Mouse (Mus musculus) urinary bladder, postnatal 36 days (tissue): ENCODE measurements around the gene Cap1.

Experiments used
- DNase-seq, 2 experiments: peaks; one replicate each; pipeline ENCODE4 v3.0.0; 2022; ENCODE audit warnings: low spot score in 2 of 2, mixed read lengths in 1 of 2

Cap1 gene

DNA sequence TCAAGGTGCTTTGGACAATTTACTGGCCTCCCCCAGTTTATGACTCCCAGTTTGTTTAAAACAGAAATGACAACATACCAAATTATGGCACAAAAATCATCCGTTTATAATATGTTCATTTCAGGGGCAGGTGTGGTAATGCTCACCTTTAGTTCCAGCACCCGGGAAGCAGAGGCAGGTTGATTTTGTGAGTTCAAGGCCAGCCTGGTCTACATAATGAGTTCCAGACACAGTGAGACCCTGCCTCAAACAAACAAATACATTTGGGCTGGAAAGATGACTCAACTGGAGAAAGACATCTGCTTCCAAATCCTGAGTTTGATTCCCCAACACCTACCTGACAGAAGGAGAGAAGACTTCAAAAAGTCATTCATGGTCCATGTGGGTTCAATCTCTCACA lies 1.5 kb upstream of the Cap1 start:
- no peak for DNase-seq

DNA sequence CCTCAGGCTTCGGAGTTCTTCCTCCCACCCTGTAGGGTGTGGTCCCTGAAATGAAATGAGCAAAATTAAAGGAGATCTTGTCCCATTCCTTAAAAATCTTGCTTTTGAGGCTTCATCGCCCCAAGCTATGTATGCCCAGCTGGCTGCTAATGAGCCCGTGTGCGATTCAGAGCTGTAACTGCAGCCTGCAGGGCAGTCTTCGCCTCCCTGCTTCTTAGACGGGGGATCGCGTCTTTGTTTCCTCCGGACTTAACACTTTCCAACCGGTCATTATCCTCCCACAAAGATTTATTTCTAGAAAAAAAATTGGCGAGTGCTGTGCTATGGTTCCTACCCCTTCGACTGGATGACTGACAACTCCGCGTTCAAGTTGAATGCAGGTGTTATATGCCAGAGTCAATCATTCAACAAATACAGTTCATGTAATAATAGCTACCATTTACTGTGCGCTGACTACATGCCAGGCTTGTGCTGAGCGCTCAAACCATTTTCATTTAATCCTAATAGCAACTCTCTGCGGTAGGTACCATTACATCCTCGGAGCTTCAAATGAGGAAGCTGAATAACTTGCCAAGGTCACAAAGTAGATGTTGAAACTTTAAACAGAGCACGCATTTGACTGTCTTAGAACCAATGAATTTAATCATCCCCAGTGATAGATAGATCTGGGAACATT lies 861 bp upstream of the Cap1 start:
- DNase-seq, result peak in 1 of 2 experiments; percentile 30

DNA sequence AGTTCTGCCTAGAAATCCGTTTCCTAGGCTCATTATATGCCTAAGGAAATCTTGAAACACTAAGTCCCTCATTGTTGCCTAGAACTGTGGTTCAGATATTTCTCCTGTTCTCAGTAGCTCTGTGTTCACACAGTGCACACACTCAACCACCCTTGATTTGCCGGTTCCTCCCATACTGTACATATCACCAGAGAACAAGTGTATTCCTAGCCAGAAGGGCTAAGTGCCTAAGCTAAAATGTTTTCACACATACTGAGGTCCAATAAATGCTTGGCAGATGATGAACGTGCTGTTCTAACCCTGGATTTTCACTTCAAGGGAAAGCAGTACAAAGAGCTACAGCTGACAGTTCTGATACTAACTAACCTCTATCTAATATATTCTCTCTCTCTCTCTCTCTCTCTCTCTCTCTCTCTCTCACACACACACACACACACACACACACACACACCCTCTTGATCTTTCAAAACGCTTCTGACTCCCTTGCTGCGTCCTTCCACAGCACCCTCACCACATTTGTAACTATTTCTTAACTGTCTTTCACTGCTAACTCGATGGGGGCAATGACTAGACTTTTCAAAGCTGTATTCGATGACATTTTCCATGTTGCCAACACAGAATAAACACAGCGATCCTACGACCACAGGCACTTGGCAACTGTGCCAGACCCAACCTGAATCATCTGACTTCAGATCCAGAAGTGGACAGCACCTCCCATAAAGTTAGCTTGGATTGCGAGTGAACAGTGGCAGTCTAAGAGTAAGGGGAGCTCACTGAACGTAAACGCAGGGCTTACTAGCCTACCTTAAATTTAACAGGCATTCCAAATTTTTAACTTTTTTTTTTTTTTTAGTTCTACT lies 1.1 kb downstream of the Cap1 start:
- no peak for DNase-seq

DNA sequence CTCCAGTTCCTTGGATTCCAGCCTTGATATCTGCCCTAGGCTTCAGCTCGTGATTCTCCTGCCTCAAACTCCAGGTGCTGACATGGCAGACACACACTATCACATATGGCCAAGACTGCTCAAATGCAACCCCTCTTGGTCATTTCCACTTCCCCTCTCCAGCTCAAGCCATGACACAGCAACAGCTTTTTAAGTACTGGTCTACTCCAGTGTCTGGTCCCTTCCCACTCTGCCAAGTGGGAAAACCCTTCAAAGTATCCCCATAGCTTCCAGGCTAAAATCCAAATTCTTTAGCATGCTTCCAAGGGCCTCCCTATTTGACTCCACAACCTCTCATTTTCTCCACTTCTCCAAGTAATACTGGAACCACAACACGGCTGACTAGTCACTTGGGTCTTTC lies 1.8 kb downstream of the Cap1 start:
- no peak for DNase-seq

DNA sequence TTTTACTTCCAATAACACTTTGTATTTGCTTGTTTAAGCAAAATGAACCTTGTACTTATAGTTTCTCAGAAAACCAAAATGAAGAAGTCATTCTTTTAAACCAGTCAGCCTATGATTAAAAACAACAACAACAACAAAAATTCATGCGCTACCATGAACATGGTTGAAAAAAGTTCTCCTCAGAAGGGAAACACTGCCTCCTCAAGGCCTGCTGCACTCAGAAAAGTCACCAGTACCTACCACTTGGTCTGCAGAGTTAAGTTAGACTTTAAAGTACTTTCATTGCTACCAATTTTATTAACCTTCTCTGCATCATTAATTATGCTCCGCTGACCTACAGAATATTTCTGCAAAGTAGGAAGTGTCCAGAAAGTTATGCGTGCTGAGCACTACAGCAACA lies 2.6 kb downstream of the Cap1 start:
- DNase-seq, result no peak

DNA sequence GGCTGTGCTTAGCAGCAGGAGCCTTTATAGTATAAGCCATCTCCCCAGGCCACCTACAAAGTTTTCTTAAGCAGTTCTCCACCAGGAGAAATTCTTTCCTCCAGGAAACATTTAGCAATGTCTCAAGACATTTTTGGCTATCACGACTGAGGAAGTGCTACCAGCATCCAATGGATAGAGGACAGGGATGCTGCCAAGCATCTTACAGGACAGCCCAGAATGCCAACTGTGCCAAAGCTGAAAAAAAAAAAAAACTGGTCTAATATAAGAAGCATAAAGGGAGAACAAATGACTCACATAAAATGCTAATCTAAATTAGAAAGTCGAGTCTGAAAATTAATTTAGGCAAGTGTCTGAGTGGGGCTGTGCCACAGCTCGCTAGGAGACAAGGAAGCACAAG lies 3.3 kb downstream of the Cap1 start:
- DNase-seq, result no peak

DNA sequence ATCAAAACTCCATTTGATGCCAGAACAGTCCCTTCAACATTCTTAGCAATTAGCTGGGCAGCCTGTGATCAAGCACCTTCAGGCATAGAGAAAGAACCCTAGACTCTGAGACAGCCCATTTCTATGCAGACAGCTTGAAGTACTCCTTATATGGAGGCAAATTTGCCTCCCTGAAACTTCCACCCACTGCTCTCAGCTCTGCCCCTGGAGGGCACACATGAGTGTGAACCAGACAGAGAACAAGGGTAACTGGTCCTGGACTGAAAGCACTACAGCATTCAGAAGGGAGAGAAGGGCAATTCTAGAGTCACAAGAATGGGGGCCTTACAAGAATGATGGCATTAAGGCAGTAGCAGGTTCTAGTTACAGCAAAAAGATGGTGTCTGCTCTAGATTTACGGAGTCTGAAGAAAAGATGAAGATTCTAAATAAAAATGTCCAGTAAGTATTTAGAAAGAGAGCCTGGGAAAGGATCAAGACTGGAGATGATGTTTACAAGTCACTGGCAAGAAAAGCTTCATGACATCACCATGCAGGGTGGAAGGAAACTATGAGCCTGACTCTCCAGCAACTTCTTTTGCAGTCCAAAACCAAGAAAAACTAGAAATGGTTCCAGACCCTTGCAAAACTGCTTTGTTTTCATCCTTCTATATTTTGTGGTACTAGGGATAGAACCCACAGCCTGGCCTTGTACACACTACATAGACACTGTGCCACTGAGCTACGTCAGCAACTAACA lies 7.4 kb downstream of the Cap1 start:
- no peak for DNase-seq

DNA sequence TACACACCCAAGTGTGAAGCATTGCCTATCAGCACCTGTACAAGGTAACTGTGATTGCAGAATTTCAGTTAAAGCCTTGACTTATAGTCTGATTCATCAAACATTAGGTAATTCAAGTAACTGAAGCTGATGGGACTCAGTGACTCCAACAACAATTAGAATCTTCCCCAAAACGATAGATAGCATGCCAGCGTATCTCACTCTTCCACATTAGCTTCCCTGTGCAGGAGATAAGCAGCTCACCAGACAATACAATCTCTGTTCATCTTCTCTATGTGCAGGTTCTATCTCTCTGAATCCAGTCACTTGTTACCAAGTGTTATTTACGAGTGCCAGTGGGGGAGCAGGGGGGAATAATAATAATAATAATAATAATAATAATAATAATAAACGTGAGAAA lies 12.3 kb downstream of the Cap1 start:
- no peak for DNase-seq

DNA sequence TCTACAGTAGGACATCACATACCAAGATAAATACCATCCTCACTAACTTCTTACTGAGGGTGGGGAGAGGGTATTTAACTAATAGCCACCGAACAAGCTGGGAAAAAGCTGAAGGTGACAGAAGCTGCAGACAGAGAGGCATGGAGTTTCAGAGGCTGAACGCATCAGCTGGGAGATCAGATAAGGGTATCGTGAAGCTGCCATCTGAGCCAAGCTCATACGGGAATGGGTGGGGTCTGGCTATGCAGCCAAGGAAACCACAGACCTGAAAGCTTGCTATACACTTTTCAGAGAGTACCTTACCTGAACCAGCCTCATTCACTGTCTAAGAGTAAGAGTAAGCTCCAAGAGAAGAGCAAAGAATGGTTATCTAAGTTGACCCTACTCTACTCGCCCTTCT lies 12.9 kb downstream of the Cap1 start:
- no peak for DNase-seq

DNA sequence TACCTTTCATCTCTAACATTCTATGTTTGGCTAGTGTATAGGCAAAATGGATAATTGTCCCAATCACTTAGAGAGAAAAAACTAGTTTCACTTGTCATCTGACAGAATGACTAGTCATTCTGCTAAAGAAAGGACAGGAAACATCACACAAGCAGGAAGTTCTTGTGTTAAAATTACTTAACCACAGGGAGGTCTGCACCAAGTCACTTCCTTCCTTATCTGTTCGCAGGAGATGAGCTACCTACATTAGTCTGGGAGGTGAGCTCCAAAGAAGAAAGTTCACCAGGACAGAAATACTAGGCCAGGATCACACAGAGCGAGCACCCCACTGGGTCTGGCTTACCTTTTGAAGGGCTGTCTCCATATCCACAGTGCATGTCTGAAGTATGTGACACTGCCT lies 13.9 kb downstream of the Cap1 start:
- no peak for DNase-seq

DNA sequence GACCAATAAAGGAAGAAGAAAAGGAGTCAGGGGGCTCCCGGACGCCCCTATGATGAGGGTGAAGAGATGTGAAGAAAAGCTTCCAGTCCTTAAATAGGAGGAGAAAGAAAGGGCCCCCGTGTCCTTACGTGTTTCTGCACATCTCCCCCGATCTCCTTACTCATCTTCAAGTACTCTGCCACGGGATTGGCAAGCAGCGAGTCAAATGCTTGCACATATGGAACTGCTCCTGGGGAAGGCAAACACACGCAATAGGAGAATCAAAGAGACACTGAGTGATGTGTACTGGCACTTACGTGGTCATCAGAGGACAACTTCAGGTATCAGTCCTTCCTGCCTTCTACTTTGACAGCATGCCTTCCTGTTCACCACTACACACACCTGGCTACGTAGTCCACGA lies 14.6 kb downstream of the Cap1 start:
- DNase-seq, result no peak

DNA sequence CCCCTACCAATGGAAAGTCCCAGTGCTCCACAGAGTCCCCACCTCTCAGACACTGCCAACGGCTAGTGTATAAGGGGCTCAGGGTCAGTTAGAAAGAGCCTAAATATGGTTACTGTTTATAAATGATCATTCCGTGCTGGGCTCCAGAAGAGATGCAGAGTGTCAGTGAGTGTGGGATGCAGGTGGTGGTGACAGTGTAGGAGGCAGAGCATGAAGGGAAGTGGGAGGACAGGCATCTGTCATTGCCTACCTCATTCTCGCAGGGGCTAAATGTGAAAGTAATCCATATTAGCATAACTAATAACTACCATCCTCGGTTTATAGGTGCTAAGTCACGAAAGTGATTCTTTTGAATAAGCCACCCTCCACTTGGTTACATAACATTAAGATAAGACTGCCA lies 15.1 kb downstream of the Cap1 start:
- no peak for DNase-seq

DNA sequence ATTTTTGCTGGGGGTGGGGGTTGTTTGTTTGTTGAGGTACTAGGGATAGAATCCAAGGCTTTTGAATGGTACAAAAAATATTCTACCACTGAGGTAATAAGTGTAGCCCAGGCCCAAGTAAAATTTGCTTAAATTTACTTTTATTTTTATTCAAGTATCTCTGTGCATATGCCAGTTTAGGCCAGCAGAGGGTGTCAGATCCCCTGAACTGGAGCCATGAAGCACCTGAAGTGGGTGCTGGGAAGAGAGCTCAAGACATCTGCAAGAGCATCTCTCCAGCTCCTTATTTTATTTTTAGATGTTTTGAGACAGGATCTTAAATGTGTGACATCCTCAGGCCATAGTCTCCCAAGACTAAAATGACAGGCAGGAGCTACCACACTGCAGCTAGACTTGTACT lies 15.8 kb downstream of the Cap1 start:
- no peak for DNase-seq

DNA sequence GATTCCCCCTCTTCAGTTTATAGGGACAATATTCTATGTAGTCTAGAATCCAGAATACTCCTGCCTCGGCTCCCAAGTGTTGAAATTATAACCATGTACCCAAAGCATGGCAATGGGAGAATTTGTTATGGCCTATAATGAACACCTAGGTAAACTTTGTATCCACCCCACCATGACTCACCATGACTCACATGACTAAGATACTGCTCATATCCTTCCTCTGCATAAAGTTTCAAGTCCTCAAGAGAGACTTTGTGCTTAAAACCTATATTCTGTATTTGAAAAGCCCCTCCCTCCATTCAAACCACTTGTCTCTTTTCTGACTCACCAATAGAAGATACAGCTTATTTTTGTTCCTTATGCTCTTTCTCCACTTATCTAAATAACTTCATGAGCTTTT lies 17.8 kb downstream of the Cap1 start:
- DNase-seq, result no peak

DNA sequence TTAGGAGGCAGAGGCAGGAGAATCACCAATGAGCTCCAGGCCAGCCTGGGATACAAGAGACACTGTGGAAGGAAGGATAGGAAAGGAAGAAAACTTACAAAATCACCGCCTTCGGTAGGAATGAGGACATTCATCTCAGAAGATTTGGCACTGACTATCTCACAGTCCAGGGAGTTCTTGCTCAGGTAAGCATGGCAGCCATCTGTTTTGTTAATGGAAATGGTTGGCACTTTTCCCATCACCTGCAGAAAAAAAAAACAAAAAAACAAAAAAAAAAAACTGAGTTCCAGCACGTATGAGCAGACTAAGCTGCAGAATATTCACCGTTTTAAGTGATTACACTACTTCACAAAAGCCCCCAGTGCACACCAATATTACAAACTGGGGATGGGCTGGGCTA lies 24.0 kb downstream of the Cap1 start:
- no peak for DNase-seq

DNA sequence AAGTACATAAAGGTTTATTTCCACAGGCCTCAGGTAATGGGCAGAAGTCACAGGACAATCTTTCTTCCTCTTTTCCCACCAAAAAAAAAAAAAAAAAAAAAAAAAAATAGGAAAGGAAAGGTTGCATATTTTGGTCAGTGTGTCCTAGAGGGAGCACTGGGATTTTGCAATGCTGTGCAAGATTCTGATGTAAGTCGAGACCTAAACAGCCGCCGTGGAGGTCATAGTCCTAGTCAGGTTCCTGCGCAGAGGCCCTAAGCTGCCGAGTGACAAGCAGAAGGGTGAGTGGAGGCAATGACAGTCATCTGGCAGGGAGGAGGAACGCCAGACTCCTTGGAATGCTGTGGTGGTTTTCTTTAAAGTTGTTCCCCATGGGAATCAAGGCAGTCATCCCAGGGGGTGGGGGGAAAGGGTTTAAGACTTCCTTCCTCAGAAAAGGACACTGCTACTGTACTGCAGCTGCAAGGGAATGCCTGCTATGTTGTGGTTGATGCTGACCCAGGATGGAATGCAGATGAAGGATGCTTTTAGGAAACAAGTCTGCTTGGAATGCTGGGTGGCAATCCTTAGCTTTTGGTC lies 26.7 kb downstream of the Cap1 start:
- DNase-seq, result no peak

DNA sequence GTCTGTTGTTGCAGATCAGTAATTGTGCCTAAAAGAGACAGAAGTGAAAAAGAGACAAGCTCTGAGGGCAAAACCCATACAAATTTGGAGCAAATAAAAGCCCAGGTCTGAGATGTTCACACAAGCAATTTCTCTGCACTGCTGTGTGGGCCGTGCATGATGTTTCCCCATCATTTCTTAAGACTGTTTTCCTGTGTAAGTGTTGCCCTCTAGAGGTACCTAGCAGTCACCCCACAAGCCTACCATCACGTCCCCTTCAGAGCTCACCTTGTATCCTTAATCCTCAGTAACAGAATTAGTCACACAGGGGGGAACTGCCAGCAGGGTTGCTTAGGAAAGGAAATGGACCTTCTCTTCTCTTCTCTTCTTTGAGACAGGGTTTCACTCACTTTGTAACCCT lies 27.9 kb downstream of the Cap1 start:
- DNase-seq, result no peak

DNA sequence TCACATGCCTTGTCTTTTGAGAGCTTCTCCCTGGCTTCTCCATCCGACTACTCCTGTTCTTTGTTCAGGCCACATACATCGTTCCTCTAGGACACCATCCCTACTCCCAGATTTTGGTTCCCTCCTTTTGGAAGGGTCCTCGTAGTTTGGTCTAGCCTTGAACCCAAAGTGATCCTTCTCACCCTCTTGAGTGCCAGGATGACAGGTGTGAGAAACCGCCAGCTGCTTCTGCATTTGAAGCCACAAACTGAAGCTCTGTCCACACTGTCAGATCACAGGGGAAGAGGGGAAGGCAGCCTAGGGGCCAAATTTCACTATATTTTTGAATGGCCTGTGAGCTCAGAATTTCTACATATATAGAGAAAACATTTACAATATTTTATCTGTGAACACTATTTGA lies 31.1 kb downstream of the Cap1 start:
- no peak for DNase-seq

DNA sequence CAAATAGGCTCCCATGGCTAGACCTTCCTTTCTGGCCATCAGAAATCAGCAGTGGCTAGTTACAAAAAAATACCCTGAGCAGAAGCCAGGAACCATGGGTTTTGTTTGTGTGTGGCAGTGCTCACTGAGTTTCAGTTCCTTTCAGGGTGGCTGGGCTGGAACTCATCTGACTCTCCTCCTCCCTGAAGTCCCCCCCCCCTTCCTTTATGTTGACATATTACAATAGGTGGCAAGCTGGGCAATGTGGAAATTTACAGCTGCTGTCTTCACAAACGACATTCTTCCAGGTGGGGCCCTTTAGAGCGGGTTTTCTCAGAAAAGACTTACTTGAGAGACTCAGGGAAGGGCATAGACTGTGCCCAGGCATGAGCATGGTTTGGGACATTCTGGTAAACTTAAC lies 32.2 kb downstream of the Cap1 start:
- DNase-seq, result no peak

DNA sequence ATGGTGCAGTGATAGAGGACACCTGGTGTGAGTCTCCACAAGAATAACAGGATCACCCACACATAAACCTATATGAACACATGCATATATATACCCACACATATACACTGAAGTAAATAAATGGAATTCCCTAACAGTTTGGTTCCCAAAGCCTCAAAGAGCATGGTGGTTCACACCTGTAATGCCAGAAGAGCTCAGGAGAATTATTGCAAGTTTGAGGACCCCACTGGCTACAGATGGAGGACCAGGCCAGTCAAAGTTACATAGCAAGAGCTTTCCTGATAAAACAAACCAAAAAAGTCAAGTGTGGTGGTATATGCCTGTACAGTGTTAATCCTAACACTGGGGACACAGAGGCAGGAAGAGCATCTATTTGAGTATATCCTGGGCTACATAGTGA lies 34.3 kb downstream of the Cap1 start:
- no peak for DNase-seq

DNA sequence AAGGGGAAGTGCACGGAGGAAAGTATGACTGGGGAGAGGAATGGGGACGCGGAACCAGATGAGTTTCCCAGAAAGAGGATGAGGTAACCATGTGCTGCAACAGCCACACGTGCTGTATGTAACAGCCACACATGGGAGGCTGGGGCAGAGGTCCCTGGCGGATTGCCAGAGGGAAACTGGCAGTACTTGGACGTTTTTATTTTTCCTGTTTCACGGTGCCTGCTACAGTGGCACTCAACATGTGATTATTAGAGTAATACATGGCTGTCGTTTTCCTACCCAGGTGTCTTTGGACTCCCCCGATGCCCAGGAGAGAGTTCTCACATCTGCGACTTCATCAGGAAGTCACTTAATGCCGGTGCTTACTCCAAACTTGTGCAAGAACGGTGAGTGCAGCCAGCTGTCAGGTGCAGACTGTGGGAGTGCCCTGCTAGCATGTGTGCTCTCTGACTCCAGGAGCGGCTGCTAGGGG lies 37.7 kb downstream of the Cap1 start:
- DNase-seq, result peak in 1 of 2 experiments; percentile 47

DNA sequence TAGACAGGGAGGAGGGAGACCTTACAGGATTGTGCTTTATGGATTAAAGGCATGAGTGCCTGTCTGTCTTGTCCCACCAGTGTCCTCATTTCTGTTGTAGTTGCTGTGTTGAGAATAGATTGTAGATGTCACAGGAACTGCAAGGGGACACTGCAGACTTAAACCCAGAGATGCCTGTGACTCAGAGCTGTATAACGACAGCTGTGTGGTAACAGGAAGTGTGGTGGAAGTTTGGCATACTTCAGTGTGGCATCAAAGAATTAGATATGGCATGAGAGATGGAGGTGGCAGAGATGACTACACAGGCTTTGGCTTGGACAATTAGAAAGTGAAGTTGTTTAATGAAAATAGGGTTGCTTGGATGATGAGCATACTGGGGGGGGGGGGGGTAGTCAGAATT lies 47.4 kb downstream of the Cap1 start:
- DNase-seq, result no peak
